Mouse (Mus musculus): ENCODE data around the gene Igfl3. TPM values are rescaled to one million over a fixed set of nuclear protein-coding genes. Genes with fewer than 3 reads are reported as not detected.

The Igfl3 gene
- not detected in 2 replicates for polyA plus RNA-seq (2014; fragmentation: Nextera tagmentation; extraction: Ambion mirVana)

- no peak within 1 kb of the TSS for H3K27ac ChIP-seq (ENCODE audit: low read depth)
- no peak for DNase-seq (ENCODE audit: low spot score)
- H3K9me3 ChIP-seq (ENCODE audit: control insufficient read depth, low read length) = no peaks in the 10 kb centered on the region
- no peak within 1 kb of the TSS for H3K4me2 ChIP-seq (ENCODE audit: low read length)
- no peak within 1 kb of the TSS for H3K4me3 ChIP-seq (ENCODE audit: low read depth, low read length)
- no peaks in the 10 kb centered on the region for H3K4me1 ChIP-seq (replicated peaks; ENCODE audit: control insufficient read depth, insufficient read depth, low read length)
- no peaks in the 10 kb centered on the region for H3K36me3 ChIP-seq (ENCODE audit: control insufficient read depth, insufficient read depth, low read length)
- H3K9ac ChIP-seq (ENCODE audit: low read length) = no peak within 1 kb of the TSS
- ATAC-seq (replicated peaks; ENCODE audit: low FRiP score, low TSS enrichment, low read depth) = no peak
- H3K27me3 ChIP-seq (replicated peaks; ENCODE audit: control insufficient read depth, insufficient read depth, low read length) = no peaks in the 10 kb centered on the region
These were observed at the start of gene Igfl3 for GRCm38 (mm10) chr7:18176194-18176593. Gene Igfl3, plus strand, starts transcription at chr7:18176494.

GRCm38 (mm10) chr7:18210938-18211337 lies 34.6 kb downstream of the Igfl3 start:
- H3K4me3 ChIP-seq (ENCODE audit: low read depth, low read length) = no peak overlapping the region
- no peaks in the 10 kb centered on the region for H3K9me3 ChIP-seq (ENCODE audit: control insufficient read depth, low read length)
- ATAC-seq (replicated peaks; ENCODE audit: low FRiP score, low TSS enrichment, low read depth) (no peak; the same call in 1 of the 2 replicates), DNase-seq (ENCODE audit: low spot score) (peak; percentile 61)
- H3K4me1 ChIP-seq (replicated peaks; ENCODE audit: control insufficient read depth, insufficient read depth, low read length) = no peaks in the 10 kb centered on the region
- H3K36me3 ChIP-seq (ENCODE audit: control insufficient read depth, insufficient read depth, low read length) = no peaks in the 10 kb centered on the region
- 11% methylated on average over 9 of the region's 9 CpGs for WGBS
- no peak overlapping the region for H3K4me2 ChIP-seq (ENCODE audit: low read length)
- H3K27me3 ChIP-seq (replicated peaks; ENCODE audit: control insufficient read depth, insufficient read depth, low read length) = no peaks in the 10 kb centered on the region
- H3K9ac ChIP-seq (ENCODE audit: low read length) = no peak overlapping the region
- H3K27ac ChIP-seq (ENCODE audit: low read depth) = no peak overlapping the region

- Histone ChIP-seq H3K36me3 (ENCODE audit: control insufficient read depth, insufficient read depth, low read length) (no peaks in the 10 kb centered on the region), H3K27me3 (replicated peaks; ENCODE audit: control insufficient read depth, insufficient read depth, low read length) (no peaks in the 10 kb centered on the region), H3K4me2 (ENCODE audit: low read length) (no peak overlapping the region), H3K9me3 (ENCODE audit: control insufficient read depth, low read length) (no peaks in the 10 kb centered on the region), H3K4me3 (ENCODE audit: low read depth, low read length) (no peak overlapping the region), H3K9ac (ENCODE audit: low read length) (no peak overlapping the region), H3K4me1 (replicated peaks; ENCODE audit: control insufficient read depth, insufficient read depth, low read length) (no peaks in the 10 kb centered on the region), H3K27ac (ENCODE audit: low read depth) (no peak overlapping the region)
- DNase-seq (ENCODE audit: low spot score) = no peak
- no peak for ATAC-seq (replicated peaks; ENCODE audit: low FRiP score, low TSS enrichment, low read depth)
- WGBS = 72% methylated on average over 1 of the region's 1 CpGs
These were observed 38.4 kb downstream of the Igfl3 start for GRCm38 (mm10) chr7:18214699-18215098.

Other genes with a start within 250 kb of the Igfl3 start
- gene Ceacam11, start 204.4 kb upstream of the Igfl3 start, polyA plus RNA-seq (2014; fragmentation: Nextera tagmentation; extraction: Ambion mirVana) = not detected in 2 replicates
- not detected in 2 replicates for gene Ceacam13, start 166.6 kb upstream of the Igfl3 start, polyA plus RNA-seq (2014; fragmentation: Nextera tagmentation; extraction: Ambion mirVana)
- gene Ceacam12, start 110.6 kb upstream of the Igfl3 start, polyA plus RNA-seq (2014; fragmentation: Nextera tagmentation; extraction: Ambion mirVana) = not detected in 2 replicates
- gene Mill1, start 68.9 kb downstream of the Igfl3 start, polyA plus RNA-seq (2014; fragmentation: Nextera tagmentation; extraction: Ambion mirVana) = not detected in 2 replicates
- not detected in 2 replicates for gene Psg18, start 178.5 kb downstream of the Igfl3 start, polyA plus RNA-seq (2014; fragmentation: Nextera tagmentation; extraction: Ambion mirVana)